Mouse (Mus musculus): Measurements from ENCODE around the gene Midn. TPM values are rescaled to one million over a fixed set of nuclear protein-coding genes. Genes with fewer than 3 reads are reported as not detected.

Gene Midn
- total RNA-seq, 2 experiments from 2014 or later = 132 to 190 TPM

Other genes starting within 250 kb of the Midn start
- gene Med16, start 239.3 kb upstream of the Midn start, total RNA-seq (2021) = 10 to 100 TPM; 59.5 to 60.0 TPM
- gene Gm26602, start 237.4 kb upstream of the Midn start, total RNA-seq (2021) = not detected
- under 1 TPM; 0.17 to 0.22 TPM for gene Kiss1r, start 231.3 kb upstream of the Midn start, total RNA-seq (2021)
- 10 to 100 TPM; 93.4 to 94.9 TPM for gene R3hdm4, start 227.1 kb upstream of the Midn start, total RNA-seq (2021)
- gene Arid3a, start 221.2 kb upstream of the Midn start, total RNA-seq (2021) = 1 to 10 TPM; 3.1 to 3.2 TPM
- gene Wdr18, start 188.1 kb upstream of the Midn start, total RNA-seq (2021) = 10 to 100 TPM; 22.7 to 23.4 TPM
- not detected for gene Grin3b, start 177.6 kb upstream of the Midn start, total RNA-seq (2021)
- 100 to 1,000 TPM; 126 to 132 TPM for gene Tmem259, start 163.9 kb upstream of the Midn start, total RNA-seq (2021)
- gene Cnn2, start 159.7 kb upstream of the Midn start, total RNA-seq (2021) = 10 to 100 TPM; 60.3 to 65.6 TPM
- 1 to 10 TPM; 7.8 to 8.2 TPM for gene Abca7, start 151.8 kb upstream of the Midn start, total RNA-seq (2021)
- 1 to 10 TPM; 5.0 to 6.1 TPM for gene Arhgap45, start 131.6 kb upstream of the Midn start, total RNA-seq (2021)
- 10 to 100 TPM; 79.0 to 79.1 TPM for gene Polr2e, start 108.5 kb upstream of the Midn start, total RNA-seq (2021)
- gene Gpx4, start 101.1 kb upstream of the Midn start, total RNA-seq (2021) = 100 to 1,000 TPM; 551 to 562 TPM
- 10 to 100 TPM; 15.1 to 17.6 TPM for gene Sbno2, start 42.7 kb upstream of the Midn start, total RNA-seq (2021)
- 100 to 1,000 TPM; 110 to 112 TPM for gene Stk11, start 32.5 kb upstream of the Midn start, total RNA-seq (2021)
- gene Atp5d, start 9.6 kb upstream of the Midn start, total RNA-seq (2021) = 1,000 to 10,000 TPM; 1,058 to 1,125 TPM
- gene Cbarp, start 7.4 kb upstream of the Midn start, total RNA-seq (2021) = 1 to 10 TPM; 3.2 to 4.1 TPM
- gene Cirbp, start 17.7 kb downstream of the Midn start, total RNA-seq (2021) = 100 to 1,000 TPM; 113 to 134 TPM
- 1 to 10 TPM; 3.1 to 3.4 TPM for gene 1600002K03Rik, start 24.7 kb downstream of the Midn start, total RNA-seq (2021)
- 1 to 10 TPM; 1.4 to 1.7 TPM for gene Efna2, start 31.2 kb downstream of the Midn start, total RNA-seq (2021)
- gene Mum1, start 78.2 kb downstream of the Midn start, total RNA-seq (2021) = 10 to 100 TPM; 20.3 to 23.1 TPM
- gene Ndufs7, start 100.8 kb downstream of the Midn start, total RNA-seq (2021) = 100 to 1,000 TPM; 609 to 639 TPM
- 10 to 100 TPM; 19.3 to 21.3 TPM for gene Gamt, start 112.7 kb downstream of the Midn start, total RNA-seq (2021)
- gene Dazap1, start 113.2 kb downstream of the Midn start, total RNA-seq (2021) = 10 to 100 TPM; 86.4 to 95.4 TPM
- 100 to 1,000 TPM; 859 to 871 TPM for gene Rps15, start 144.2 kb downstream of the Midn start, total RNA-seq (2021)
- gene Apc2, start 147.7 kb downstream of the Midn start, total RNA-seq (2021) = 1 to 10 TPM; 4.7 to 5.0 TPM
- gene 2310011J03Rik, start 172.3 kb downstream of the Midn start, total RNA-seq (2021) = 10 to 100 TPM; 15.3 to 17.9 TPM
- 1 to 10 TPM; 1.7 to 1.8 TPM for gene Pcsk4, start 181.2 kb downstream of the Midn start, total RNA-seq (2021)
- gene Reep6, start 181.7 kb downstream of the Midn start, total RNA-seq (2021) = 1 to 10 TPM; 2.2 to 2.4 TPM
- gene Adamtsl5, start 200.1 kb downstream of the Midn start, total RNA-seq (2021) = 10 to 100 TPM; 36.9 to 42.9 TPM
- gene Plk5, start 208.2 kb downstream of the Midn start, total RNA-seq (2021) = under 1 TPM in 1 of 2 experiments, not detected in 1; 0.25 TPM
- gene Mex3d, start 239.4 kb downstream of the Midn start, total RNA-seq (2021) = 10 to 100 TPM; 12.7 to 16.1 TPM